Mouse (Mus musculus) liver, postnatal 0 days (tissue): ENCODE data around the gene Pip5k1c. TPM values are rescaled to one million over a fixed set of nuclear protein-coding genes. Genes with fewer than 3 reads are reported as not detected.

Experiments used
- ATAC-seq: fragments of 200-750 bp; cut with Nextera tagmentation; 2 replicates; pipeline ENCODE4 v1.8.0; 2017; ENCODE audit warnings: mild to moderate bottlenecking, moderate library complexity
- DNase-seq: peaks from one replicate; pipeline ENCODE4 v3.0.0-alpha.2; 2016
- H3K27ac ChIP-seq: fragments of 300-500 bp; sonication (generic); 2 replicates; pipeline ENCODE4 v1.5.1; 2014; ENCODE audit warnings: antibody characterized with exemption, moderate library complexity, mild to moderate bottlenecking, low read depth
- H3K27me3 ChIP-seq: fragments of 300-500 bp; sonication (generic); 2 replicates; pipeline ENCODE4 v1.6.1; 2014; ENCODE audit warnings: low read length, control low read depth, mixed read lengths; ENCODE audit not compliant: insufficient read depth
- H3K36me3 ChIP-seq: fragments of 300-500 bp; sonication (generic); replicated peaks from 2 replicates; pipeline ENCODE4 v1.6.1; 2014; ENCODE audit warnings: mild to moderate bottlenecking, control low read depth, low read length, moderate library complexity, mixed read lengths; ENCODE audit not compliant: insufficient read depth
- H3K4me1 ChIP-seq: fragments of 300-500 bp; sonication (generic); 2 replicates; pipeline ENCODE4 v1.6.1; 2014; ENCODE audit warnings: antibody characterized with exemption, mild to moderate bottlenecking, control low read depth; ENCODE audit not compliant: insufficient read depth
- H3K4me2 ChIP-seq: fragments of 300-500 bp; sonication (generic); 2 replicates; pipeline ENCODE4 v1.6.1; 2014; ENCODE audit warnings: low read depth, mild to moderate bottlenecking, low read length, moderate library complexity, mixed read lengths
- H3K4me3 ChIP-seq: fragments of 300-500 bp; sonication (generic); 2 replicates; pipeline ENCODE4 v1.5.1; 2014; ENCODE audit warnings: low read depth, low read length
- H3K9ac ChIP-seq: fragments of 300-500 bp; sonication (generic); replicated peaks from 2 replicates; pipeline ENCODE4 v1.6.1; 2014; ENCODE audit warnings: mild to moderate bottlenecking, moderate library complexity
- H3K9me3 ChIP-seq: fragments of 300-500 bp; sonication (generic); 2 replicates; pipeline ENCODE4 v1.6.1; 2016; ENCODE audit warnings: mild to moderate bottlenecking, control low read depth, low read length, mixed read lengths
- CTCF ChIP-seq: sonication (generic); IDR thresholded peaks from 2 replicates; pipeline ENCODE4 v1.5.1; 2016; ENCODE audit warnings: antibody characterized with exemption, low read depth
- EP300 ChIP-seq: IDR thresholded peaks from 2 replicates; pipeline ENCODE4 v1.6.1; 2016; ENCODE audit warnings: antibody characterized with exemption, low read depth, mild to moderate bottlenecking
- WGBS: fragments of 180-500 bp; shearing (Covaris S2); extraction: QIAGEN DNeasy Blood & Tissue Kit; methylation state at CpG from one replicate; pipeline ENCODE4 v1.1.7; 2014; ENCODE audit not compliant: insufficient replicate concordance; 5-methylcytosine and 5-hydroxymethylcytosine counted together
- polyA plus RNA-seq: library from polyadenylated mRNA; unstranded; fragments of >200 nt; fragmentation: Nextera tagmentation; extraction: Ambion mirVana; gene quantifications from 2 replicates; pipeline ENCODE4 v1.2.1, GENCODE M21; 2015

The Pip5k1c gene
- polyA plus RNA-seq, 1 experiment from 2014 or later, result 9.7 TPM

DNA sequence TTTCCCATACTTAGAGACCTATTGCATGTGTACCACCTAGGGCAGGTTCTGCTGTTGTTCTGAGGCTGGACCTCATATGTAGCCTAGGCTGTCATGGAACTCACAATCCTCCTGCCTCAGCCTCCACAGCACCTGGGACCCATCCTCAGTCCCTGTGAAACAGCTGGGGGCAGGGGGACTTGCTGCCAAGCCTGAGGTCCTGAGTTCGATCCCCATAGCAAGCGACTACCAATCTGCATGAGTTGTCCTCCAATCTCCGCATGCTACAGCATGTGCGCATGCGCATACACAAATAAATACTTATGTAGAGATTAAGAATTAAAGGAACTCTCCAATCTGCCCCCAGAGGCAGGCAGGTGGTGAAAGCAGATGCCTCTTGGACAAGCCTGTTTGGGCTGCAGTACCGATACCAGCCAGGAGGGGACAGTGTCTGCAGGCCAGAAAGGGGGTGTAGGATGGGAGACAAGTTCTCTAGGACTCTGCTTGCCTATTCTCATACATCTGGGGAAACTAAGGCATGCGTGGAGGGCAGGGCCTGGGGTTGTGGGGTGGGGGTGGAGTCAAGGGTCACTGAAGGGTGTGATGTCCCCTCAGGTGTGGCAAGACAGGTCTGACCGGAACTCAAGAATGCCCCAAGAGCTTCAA, 5.1 kb upstream of the Pip5k1c start:
- DNase-seq, result peak; percentile 85
- no peak overlapping the region for H3K9ac ChIP-seq
- peaks cover 17% of the 10 kb centered on the region for H3K27me3 ChIP-seq
- no peak overlapping the region for H3K4me3 ChIP-seq
- no peak overlapping the region for H3K27ac ChIP-seq
- 66% methylated on average over 8 of the region's 8 CpGs for WGBS
- H3K36me3 ChIP-seq, result no peaks in the 10 kb centered on the region
- H3K4me1 ChIP-seq, result peaks cover 29% of the 10 kb centered on the region
- H3K9me3 ChIP-seq, result no peaks in the 10 kb centered on the region
- no peak for ATAC-seq
- H3K4me2 ChIP-seq, result no peak overlapping the region
- peak; percentile 97 for TF ChIP-seq CTCF
- no peak for TF ChIP-seq EP300

DNA sequence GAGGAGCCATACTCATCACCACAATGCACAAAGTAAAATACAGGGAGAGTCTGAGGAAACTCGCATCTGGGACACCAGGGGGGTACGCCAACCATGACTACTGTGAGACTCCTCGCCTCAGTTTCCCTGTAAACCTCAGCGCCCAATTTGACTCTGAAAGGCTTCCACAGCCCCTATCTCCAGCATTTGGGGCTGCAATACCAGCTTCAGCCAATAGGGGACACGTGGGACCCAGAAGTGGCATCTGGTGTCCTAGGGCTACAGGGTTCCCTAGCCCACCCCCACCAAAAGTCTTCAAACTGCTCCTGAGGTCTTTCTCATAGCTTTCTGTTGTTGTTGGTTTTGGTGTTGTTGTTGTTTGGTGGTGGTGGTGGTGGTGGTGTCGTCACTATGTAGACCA, 4.2 kb upstream of the Pip5k1c start:
- Histone ChIP-seq H3K4me1 (peaks cover 32% of the 10 kb centered on the region), H3K27me3 (peaks cover 13% of the 10 kb centered on the region), H3K9me3 (no peaks in the 10 kb centered on the region), H3K9ac (no peak overlapping the region), H3K4me2 (no peak overlapping the region), H3K4me3 (no peak overlapping the region), H3K27ac (no peak overlapping the region), H3K36me3 (no peaks in the 10 kb centered on the region)
- ATAC-seq (no peak), DNase-seq (peak; percentile 60)
- WGBS, result 37% methylated on average over 6 of the region's 6 CpGs
- TF ChIP-seq CTCF, result peak; percentile 71
- no peak for TF ChIP-seq EP300

DNA sequence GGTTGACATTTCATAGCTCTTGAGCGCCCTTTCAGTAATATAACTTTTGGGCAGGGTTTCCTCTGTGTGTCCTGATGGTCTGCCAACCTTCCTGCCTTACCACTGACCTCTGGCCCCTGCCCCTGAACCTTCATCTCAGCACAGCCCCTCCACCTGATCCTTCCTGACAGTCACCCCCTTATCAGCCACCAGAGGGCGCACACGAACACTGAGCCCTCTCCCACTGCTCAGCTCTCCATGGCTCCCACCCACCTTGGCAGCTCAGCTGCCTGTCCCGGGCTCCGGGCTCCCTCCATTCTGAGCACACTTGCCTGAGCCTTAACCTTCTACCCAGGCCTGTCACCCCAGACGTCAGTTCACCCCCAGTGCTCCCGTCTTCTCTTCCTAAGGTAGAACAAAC, 3.5 kb upstream of the Pip5k1c start:
- Histone ChIP-seq H3K27me3 (peaks cover 7% of the 10 kb centered on the region), H3K4me2 (peak overlapping the region; percentile 42; the same call in 1 of the 2 replicates), H3K4me1 (peaks cover 39% of the 10 kb centered on the region), H3K36me3 (no peaks in the 10 kb centered on the region), H3K9me3 (no peaks in the 10 kb centered on the region), H3K4me3 (no peak overlapping the region), H3K27ac (no peak overlapping the region), H3K9ac (no peak overlapping the region)
- ATAC-seq, result no peak
- DNase-seq, result peak; percentile 72
- WGBS, result 4% methylated on average over 7 of the region's 7 CpGs
- no peak for TF ChIP-seq EP300
- peak; percentile 94 for TF ChIP-seq CTCF

DNA sequence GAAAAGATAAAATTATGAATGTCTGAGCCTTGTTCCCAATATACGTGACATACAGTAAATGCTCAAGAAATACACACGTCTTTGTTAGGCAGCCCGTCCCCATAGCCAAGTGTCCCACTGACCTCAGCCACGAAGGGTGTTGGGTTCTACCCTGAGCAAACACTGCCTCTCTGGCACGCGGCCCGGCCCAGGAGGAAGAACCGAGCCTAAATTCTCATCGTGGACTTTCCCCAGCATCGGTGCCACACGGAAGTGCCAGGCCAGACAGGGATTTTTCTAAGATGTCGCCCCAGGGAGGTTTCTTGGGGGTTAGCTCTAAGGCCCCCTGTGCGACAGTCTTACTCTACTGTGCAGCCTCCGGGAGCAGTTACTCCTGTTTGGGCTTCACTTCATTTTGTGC, 3.0 kb upstream of the Pip5k1c start:
- Histone ChIP-seq H3K4me1 (peaks cover 44% of the 10 kb centered on the region), H3K4me3 (no peak overlapping the region), H3K27me3 (peaks cover 1% of the 10 kb centered on the region), H3K36me3 (no peaks in the 10 kb centered on the region), H3K27ac (no peak overlapping the region), H3K9ac (no peak overlapping the region), H3K9me3 (no peaks in the 10 kb centered on the region), H3K4me2 (peak overlapping the region; percentile 42; the same call in 1 of the 2 replicates)
- TF ChIP-seq CTCF (no peak), EP300 (no peak)
- ATAC-seq (no peak), DNase-seq (no peak)
- WGBS, result 65% methylated on average over 14 of the region's 14 CpGs

DNA sequence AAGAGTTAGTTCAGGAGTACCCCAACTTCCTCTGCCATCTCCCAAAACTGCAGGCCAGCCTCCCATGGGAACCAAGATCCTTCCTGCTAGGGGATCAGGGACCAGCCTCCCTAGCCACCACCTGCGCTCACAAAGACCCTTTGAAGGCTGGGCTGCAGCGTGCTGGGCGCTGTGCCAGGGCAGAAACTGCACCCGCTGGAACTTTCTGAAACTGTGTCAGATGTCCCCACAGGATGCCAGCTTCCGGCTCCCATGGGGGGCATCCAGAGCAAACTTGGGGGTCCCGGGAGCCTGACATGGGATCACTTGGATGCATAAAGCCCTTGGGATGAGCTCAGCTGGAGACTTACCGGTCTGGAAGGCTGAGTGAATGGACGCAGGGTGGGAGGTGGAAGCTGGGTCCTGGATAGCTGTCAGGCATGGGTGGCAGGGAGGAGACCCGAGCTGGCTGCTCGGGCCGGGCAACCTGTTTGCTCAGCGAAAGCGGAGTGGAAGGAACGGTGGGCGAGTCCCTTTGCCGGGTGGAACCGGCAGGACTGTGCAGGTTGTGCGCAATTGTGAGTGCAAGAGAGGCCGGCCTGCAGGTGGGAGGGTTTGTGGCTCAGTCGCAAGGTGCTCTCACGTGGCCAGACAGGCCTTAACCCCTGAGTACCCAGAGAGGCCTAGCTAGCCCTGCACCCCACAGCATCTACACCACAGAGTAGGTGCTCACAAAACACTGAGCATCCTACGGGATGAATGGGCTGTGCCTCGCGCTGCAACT, 1.9 kb upstream of the Pip5k1c start:
- WGBS, result 47% methylated on average over 24 of the region's 24 CpGs
- ATAC-seq (no peak), DNase-seq (no peak)
- no peak for TF ChIP-seq CTCF
- Histone ChIP-seq H3K4me3 (no peak overlapping the region), H3K36me3 (no peaks in the 10 kb centered on the region; the same call in 1 of the 2 replicates), H3K27ac (peak overlapping the region; percentile 44; the same call in 1 of the 2 replicates), H3K9me3 (no peaks in the 10 kb centered on the region), H3K4me2 (0 out of 2 replicates have a peak overlapping the region, but pooled peaks have one; percentile 15), H3K9ac (no peak overlapping the region), H3K4me1 (peaks cover 50% of the 10 kb centered on the region), H3K27me3 (no peaks in the 10 kb centered on the region)

DNA sequence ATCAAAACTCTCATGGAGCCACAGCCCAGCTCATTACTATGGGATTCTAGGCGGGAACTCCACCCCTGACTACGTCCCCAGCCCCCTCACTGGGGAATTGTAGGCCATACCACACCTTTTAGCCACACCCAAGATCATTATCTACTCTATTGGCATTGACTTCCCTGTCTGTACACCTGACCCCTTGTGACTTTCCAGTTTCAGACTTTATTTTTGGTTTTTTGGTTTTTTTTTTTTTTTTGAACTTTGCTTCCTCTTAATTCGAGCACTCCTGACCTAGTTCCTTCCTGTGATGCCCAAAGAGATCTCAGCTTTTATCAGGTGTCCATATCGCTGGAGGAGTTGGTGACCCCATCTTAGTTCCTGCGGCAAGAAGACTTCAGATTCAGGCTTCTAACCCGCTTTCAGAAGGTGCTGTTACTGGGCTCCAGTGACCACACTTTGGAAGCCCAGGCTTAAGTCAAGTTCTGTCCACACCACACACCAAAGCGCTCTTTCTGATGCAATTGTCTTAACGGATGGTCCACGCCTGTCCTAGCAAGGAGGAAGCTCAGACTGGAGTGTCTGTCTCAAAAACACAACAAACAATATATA, 1.2 kb upstream of the Pip5k1c start, which contains the start of gene Tjp3:
Gene Tjp3, minus strand, starts transcription at position 71 of the 594 bp plus-strand sequence.
- Histone ChIP-seq H3K9me3 (no peaks in the 10 kb centered on the region), H3K9ac (no peak within 1 kb of the TSS), H3K4me3 (no peak within 1 kb of the TSS), H3K4me2 (0 out of 2 replicates have a peak within 1 kb of the TSS, but pooled peaks have one; percentile 15), H3K36me3 (no peaks in the 10 kb centered on the region; the same call in 1 of the 2 replicates), H3K4me1 (peaks cover 53% of the 10 kb centered on the region), H3K27me3 (no peaks in the 10 kb centered on the region), H3K27ac (peak within 1 kb of the TSS; percentile 58; the same call in 1 of the 2 replicates)
- DNase-seq (no peak), ATAC-seq (no peak)
- TF ChIP-seq CTCF, result no peak
- TF ChIP-seq EP300, result no peak
- 52% methylated on average over 9 of the region's 9 CpGs for WGBS
